Mouse (Mus musculus): ENCODE results near the gene Uvrag.

- no peak for TF ChIP-seq CTCF (conservative IDR thresholded peaks at IDR 0.05; ENCODE audit: low read length)
- no peak for TF ChIP-seq POU5F1 (IDR thresholded peaks at IDR 0.05; ENCODE audit: borderline replicate concordance, low read length)
These were observed 170.2 kb downstream of the Uvrag start for GRCm38 (mm10) chr7:98970721-98971120.
